Comparison of ENCODE assay signal across 25 mouse cellular contexts in the genomic region with DNA sequence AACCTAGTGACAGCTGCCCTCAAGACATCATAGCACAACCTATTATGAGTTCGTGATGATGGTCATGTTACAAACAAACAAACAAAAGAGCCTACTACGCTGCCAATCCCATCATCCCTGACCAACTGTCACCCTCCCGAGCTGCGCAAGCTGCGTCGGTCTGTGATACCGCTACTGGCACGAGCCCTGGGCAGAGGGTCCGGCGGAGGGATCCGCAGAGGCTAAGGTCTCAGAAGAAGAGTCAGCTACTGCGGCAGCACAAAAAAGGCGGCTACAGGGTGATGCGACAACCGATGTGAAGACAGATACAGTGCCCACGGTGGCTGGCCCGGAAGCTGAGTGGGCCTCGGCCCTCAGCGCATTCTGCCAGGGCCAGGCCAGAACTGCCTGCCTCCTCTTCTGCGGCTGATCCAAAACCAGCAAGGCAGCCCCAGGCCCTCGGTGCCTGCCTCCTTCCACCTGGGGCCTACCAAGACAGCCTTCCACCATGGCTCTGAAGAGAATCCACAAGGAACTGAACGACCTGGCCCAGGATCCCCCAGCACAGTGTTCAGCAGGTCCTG. TPM values are rescaled to one million over a fixed set of nuclear protein-coding genes. Genes with fewer than 3 reads are reported as not detected.
DNase-seq lines count a peak whose midpoint lies in the region; ATAC-seq and TF ChIP-seq lines count a peak whose summit lies in the region.
"Had no signal": no experiment of that assay in that cellular context is flagged by ENCODE, and none has a peak within 500 bp of the region (broad histone marks: within the 10 kb centered on the region; RNA-seq: fewer than 3 reads in every experiment).

A gene (plus strand): TSS at position 102 of the 563 bp plus-strand sequence.

- WGBS in liver, embryonic 13.5 days (ENCODE audit: insufficient replicate concordance) = 96% methylated on average over 22 of the region's 22 CpGs

- no peak within 1 kb of the TSS for H3K9ac ChIP-seq in liver, embryonic 13.5 days
- H3K9ac ChIP-seq in ES-Bruce4 (ENCODE audit: low read depth, poor library complexity, severe bottlenecking) = 0 out of 2 replicates have a peak within 1 kb of the TSS, but pooled peaks have one; percentile 13
- H3K9ac ChIP-seq: embryonic facial prominence, embryonic 15.5 days; forebrain, embryonic 15.5 days; heart, embryonic 12.5 days; hindbrain, embryonic 14.5 days had no signal

- H3K4me3 ChIP-seq in liver, embryonic 13.5 days (replicated peaks) = no peak within 1 kb of the TSS
- peak within 1 kb of the TSS; percentile 36 for H3K4me3 ChIP-seq in ES-Bruce4 (ENCODE audit: low read depth, low read length)
- H3K4me3 ChIP-seq: embryonic facial prominence, embryonic 15.5 days; forebrain, embryonic 15.5 days; heart, embryonic 12.5 days; hindbrain, embryonic 10.5 days had no signal

- intact Hi-C loops in gastrocnemius, postnatal 36 days (cut with DNase I) = no loop called here

- peaks cover 18% of the 10 kb centered on the region for H3K4me1 ChIP-seq in liver, embryonic 13.5 days (replicated peaks)
- H3K4me1 ChIP-seq in ES-Bruce4 (ENCODE audit: control insufficient read depth, insufficient read depth, low read length) = no peaks in the 10 kb centered on the region
- H3K4me1 ChIP-seq: embryonic facial prominence, embryonic 15.5 days; forebrain, embryonic 15.5 days; hindbrain, embryonic 10.5 days had no signal

- TF ChIP-seq EP300 in ES-Bruce4 (IDR thresholded peaks at IDR 0.05; ENCODE audit: insufficient read depth, low read depth, low read length) = no peak

- H3K27me3 ChIP-seq in liver, embryonic 13.5 days = no peaks in the 10 kb centered on the region
- H3K27me3 ChIP-seq in ES-Bruce4 (ENCODE audit: control insufficient read depth, insufficient read depth, low read length, poor library complexity, severe bottlenecking) = no peaks in the 10 kb centered on the region
- H3K27me3 ChIP-seq: CH12.LX; embryonic facial prominence, embryonic 15.5 days; forebrain, embryonic 15.5 days; heart, embryonic 12.5 days; Patski had no signal

- H3K9me3 ChIP-seq in liver, embryonic 13.5 days (replicated peaks) = no peaks in the 10 kb centered on the region
- H3K9me3 ChIP-seq in ES-Bruce4 (replicated peaks; ENCODE audit: control insufficient read depth, insufficient read depth, low read length, poor library complexity, severe bottlenecking) = no peaks in the 10 kb centered on the region
- H3K9me3 ChIP-seq: forebrain, embryonic 15.5 days had no signal

- peaks cover 27% of the 10 kb centered on the region for H3K36me3 ChIP-seq in liver, embryonic 13.5 days
- no peaks in the 10 kb centered on the region for H3K36me3 ChIP-seq in ES-Bruce4 (ENCODE audit: control insufficient read depth, insufficient read depth, low read length, poor library complexity, severe bottlenecking)

- TF ChIP-seq CTCF in ES-Bruce4 (IDR thresholded peaks at IDR 0.05; ENCODE audit: low read depth, low read length) = no peak

- no peak for TF ChIP-seq POLR2A in ES-Bruce4 (IDR thresholded peaks at IDR 0.05; ENCODE audit: insufficient read depth, low read length)

- no peak within 1 kb of the TSS for H3K27ac ChIP-seq in liver, embryonic 13.5 days
- no peak within 1 kb of the TSS for H3K27ac ChIP-seq in ES-Bruce4 (ENCODE audit: insufficient read depth, low read length)
- H3K27ac ChIP-seq: embryonic facial prominence, embryonic 15.5 days; forebrain, embryonic 15.5 days; hindbrain, embryonic 10.5 days; hindbrain, embryonic 14.5 days had no signal

- no peak for DNase-seq in liver, embryonic 13.5 days
- no peak for DNase-seq in liver
- peak; percentile 70 for DNase-seq in R1 (ENCODE audit: low read depth, low spot score)
- no peak for DNase-seq in kidney, postnatal 4 days
- DNase-seq in gastrocnemius, postnatal 36 days = no peak
- DNase-seq: adrenal gland, postnatal 10 days; cerebellum, adult 11 months; cerebellum, adult 8-10 months; cerebellum, postnatal 14 days; embryo, embryonic 11 days had no signal

- no peak within 1 kb of the TSS for H3K4me2 ChIP-seq in liver, embryonic 13.5 days
- H3K4me2 ChIP-seq: embryonic facial prominence, embryonic 15.5 days; forebrain, embryonic 15.5 days; heart, embryonic 12.5 days; hindbrain, embryonic 14.5 days had no signal

- ATAC-seq in liver, embryonic 13.5 days (ENCODE audit: low read depth) = peak; percentile 35; the same call in 1 of the 2 replicates
- ATAC-seq: forebrain, embryonic 15.5 days; Patski had no signal

RNA-seq across cellular contexts. Expression of the gene that starts here (rescaled TPM):
- 0.09 and 0.10 TPM in 2 replicates for polyA plus RNA-seq in liver, embryonic 13.5 days (2015; fragmentation: Nextera tagmentation; extraction: Ambion mirVana)
- polyA plus RNA-seq in ES-Bruce4 (2011; ENCODE audit: insufficient read depth, insufficient read length, low read depth, missing spikeins) = not detected in 2 replicates
- not detected for total RNA-seq in gastrocnemius, postnatal 36 days (2021)
- total RNA-seq: adrenal gland, postnatal 10 days; adrenal gland, postnatal 4 days; CH12.LX; common myeloid progenitor, adult 5-6 weeks; gastrocnemius, adult 8-10 months; gastrocnemius, postnatal 4 days; heart, adult 8-10 months; heart, postnatal 25 days had no signal
- polyA plus RNA-seq: brain, embryonic 14.5 days; Patski had no signal

Comparison
In these comparisons a context has a peak if more than half of its experiments do, and no peak if none do; other contexts are left out.
1. Peak in ATAC-seq in liver, embryonic 13.5 days; RNA of the gene not detected or under 1 TPM.